Mouse (Mus musculus): ENCODE results near the gene Dhx34. TPM values are rescaled to one million over a fixed set of nuclear protein-coding genes. Genes with fewer than 3 reads are reported as not detected.
A peak's percentile ranks its signal among the peaks of the same experiment; 100 is the strongest.

Gene Dhx34
- polyA plus RNA-seq, 1 experiment from 2014 or later, result 13.8 TPM

GRCm38 (mm10) chr7:16187494-16187893 lies 34.3 kb downstream of the Dhx34 start:
- TF ChIP-seq CTCF (IDR thresholded peaks at IDR 0.05; ENCODE audit: low read depth), result no peak
- Histone ChIP-seq H3K4me1 (ENCODE audit: insufficient read depth) (no peaks in the 10 kb centered on the region), H3K4me3 (ENCODE audit: low read depth, low read length) (no peak overlapping the region), H3K27ac (ENCODE audit: low read depth) (no peak overlapping the region), H3K36me3 (ENCODE audit: insufficient read depth) (no peaks in the 10 kb centered on the region), H3K9me3 (ENCODE audit: low read depth, low read length) (no peaks in the 10 kb centered on the region), H3K4me2 (no peak overlapping the region), H3K27me3 (ENCODE audit: insufficient read depth, low read length) (no peaks in the 10 kb centered on the region), H3K9ac (no peak overlapping the region)
- ATAC-seq (ENCODE audit: insufficient read depth) (no peak), DNase-seq (no peak)
- WGBS, result 75% methylated on average over 8 of the region's 8 CpGs

GRCm38 (mm10) chr7:16183663-16184062 lies 38.2 kb downstream of the Dhx34 start:
- Histone ChIP-seq H3K36me3 (ENCODE audit: insufficient read depth) (no peaks in the 10 kb centered on the region), H3K4me3 (ENCODE audit: low read depth, low read length) (no peak overlapping the region), H3K4me2 (no peak overlapping the region), H3K27me3 (ENCODE audit: insufficient read depth, low read length) (no peaks in the 10 kb centered on the region), H3K9ac (no peak overlapping the region), H3K27ac (ENCODE audit: low read depth) (no peak overlapping the region), H3K4me1 (ENCODE audit: insufficient read depth) (no peaks in the 10 kb centered on the region), H3K9me3 (ENCODE audit: low read depth, low read length) (no peaks in the 10 kb centered on the region)
- DNase-seq, result peak; percentile 82
- no peak for TF ChIP-seq CTCF (IDR thresholded peaks at IDR 0.05; ENCODE audit: low read depth)
- 22% methylated on average over 8 of the region's 8 CpGs for WGBS
- no peak for ATAC-seq (ENCODE audit: insufficient read depth)

DNA sequence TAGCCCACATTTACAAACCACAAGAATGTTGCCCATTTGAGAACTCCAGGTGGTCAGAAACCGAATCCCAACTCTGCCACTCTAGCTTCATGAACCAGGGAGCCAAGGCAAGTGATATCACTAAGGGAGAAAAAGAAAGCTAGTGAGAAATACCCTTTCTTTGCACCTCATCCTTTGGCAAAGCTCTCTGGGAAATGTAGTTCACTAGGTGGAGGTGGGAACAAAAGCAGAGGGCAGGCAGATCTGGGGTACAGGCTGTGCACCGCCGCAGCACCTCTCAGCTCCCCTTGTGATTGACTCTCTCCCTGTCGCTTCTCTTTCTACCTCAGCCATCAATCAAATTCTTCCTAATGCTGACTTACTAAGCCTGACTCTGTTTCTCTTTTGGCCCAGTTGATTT lies 43.7 kb downstream of the Dhx34 start:
- no peak overlapping the region for H3K4me2 ChIP-seq
- H3K9ac ChIP-seq, result no peak overlapping the region
- ATAC-seq (ENCODE audit: insufficient read depth) (no peak), DNase-seq (no peak)
- TF ChIP-seq CTCF (IDR thresholded peaks at IDR 0.05; ENCODE audit: low read depth), result no peak
- H3K4me1 ChIP-seq (ENCODE audit: insufficient read depth), result no peaks in the 10 kb centered on the region
- H3K27me3 ChIP-seq (ENCODE audit: insufficient read depth, low read length), result no peaks in the 10 kb centered on the region
- no peaks in the 10 kb centered on the region for H3K36me3 ChIP-seq (ENCODE audit: insufficient read depth)
- no peaks in the 10 kb centered on the region for H3K9me3 ChIP-seq (ENCODE audit: low read depth, low read length)
- WGBS, result 74% methylated on average over 4 of the region's 4 CpGs
- H3K4me3 ChIP-seq (ENCODE audit: low read depth, low read length), result no peak overlapping the region
- H3K27ac ChIP-seq (ENCODE audit: low read depth), result no peak overlapping the region

- H3K4me3 ChIP-seq (ENCODE audit: low read depth, low read length), result peak overlapping the region; percentile 60
- under 1% methylated on average over 10 of the region's 10 CpGs for WGBS
- H3K4me1 ChIP-seq (ENCODE audit: insufficient read depth), result no peaks in the 10 kb centered on the region
- peak overlapping the region; percentile 66 for H3K9ac ChIP-seq
- no peaks in the 10 kb centered on the region for H3K9me3 ChIP-seq (ENCODE audit: low read depth, low read length)
- H3K4me2 ChIP-seq, result peak overlapping the region; percentile 75
- no peaks in the 10 kb centered on the region for H3K27me3 ChIP-seq (ENCODE audit: insufficient read depth, low read length)
- peak overlapping the region; percentile 60; the same call in 1 of the 2 replicates for H3K27ac ChIP-seq (ENCODE audit: low read depth)
- no peak for DNase-seq
- H3K36me3 ChIP-seq (ENCODE audit: insufficient read depth), result no peaks in the 10 kb centered on the region
- no peak for TF ChIP-seq CTCF (IDR thresholded peaks at IDR 0.05; ENCODE audit: low read depth)
- ATAC-seq (ENCODE audit: insufficient read depth), result peak; percentile 21
These were observed 46.3 kb downstream of the Dhx34 start for GRCm38 (mm10) chr7:16175542-16175931.

DNA sequence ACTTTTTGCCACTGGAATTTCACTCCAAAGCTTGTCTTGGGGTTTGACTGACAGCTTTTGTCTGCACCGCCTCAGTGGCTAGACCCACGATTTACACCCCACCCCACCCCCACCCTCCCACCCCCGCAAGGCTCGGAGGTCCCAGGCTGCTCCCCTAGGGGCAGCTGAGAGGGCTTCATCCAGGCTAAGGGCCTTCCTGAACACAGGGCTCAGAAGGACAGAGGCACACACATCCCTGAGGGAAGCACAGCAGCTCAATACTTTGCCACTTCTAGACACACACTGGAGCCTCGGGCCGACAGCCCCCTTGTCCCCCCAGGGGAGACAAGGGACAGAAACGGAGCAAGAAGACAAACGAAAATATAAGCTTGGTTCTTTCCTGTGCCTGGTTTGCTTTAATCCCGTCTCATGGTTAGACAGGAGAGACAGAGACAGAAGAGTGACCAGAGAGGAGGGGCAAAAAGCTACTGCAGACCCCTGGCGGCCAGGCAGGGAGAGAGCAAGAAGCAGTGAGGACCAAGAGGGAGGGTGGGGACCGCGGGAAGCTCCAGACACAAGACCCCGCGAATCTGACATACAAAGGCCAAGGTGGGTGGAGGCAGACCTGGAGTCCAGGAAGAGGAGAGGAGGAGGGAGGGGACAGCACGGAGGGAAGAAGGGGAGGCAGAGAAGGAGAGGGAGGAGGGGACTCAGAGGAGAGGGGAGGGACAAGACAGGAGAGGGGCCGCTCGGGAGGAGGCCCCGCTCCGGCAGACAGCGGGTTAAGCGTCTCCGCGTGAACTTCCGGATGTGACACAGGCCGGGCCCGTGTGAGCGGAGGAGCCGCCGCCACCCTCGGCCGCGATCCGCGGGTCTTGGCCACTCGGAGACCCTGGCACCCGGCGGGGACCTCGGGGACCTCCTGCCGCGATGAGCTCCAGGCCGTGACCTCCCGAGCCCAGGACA lies 47.0 kb downstream of the Dhx34 start, which contains the start of gene Meis3:
Gene Meis3 (plus strand): TSS at position 494 of the 945 bp plus-strand sequence.
- Histone ChIP-seq H3K4me2 (peak within 1 kb of the TSS; percentile 75), H3K9me3 (ENCODE audit: low read depth, low read length) (no peaks in the 10 kb centered on the region), H3K27me3 (ENCODE audit: insufficient read depth, low read length) (no peaks in the 10 kb centered on the region), H3K4me1 (ENCODE audit: insufficient read depth) (no peaks in the 10 kb centered on the region), H3K9ac (peak within 1 kb of the TSS; percentile 66), H3K4me3 (ENCODE audit: low read depth, low read length) (peak within 1 kb of the TSS; percentile 60), H3K27ac (ENCODE audit: low read depth) (peak within 1 kb of the TSS; percentile 60; the same call in 1 of the 2 replicates), H3K36me3 (ENCODE audit: insufficient read depth) (no peaks in the 10 kb centered on the region)
- WGBS, result 2% methylated on average over 38 of the region's 42 CpGs
- DNase-seq (peak; percentile 80), ATAC-seq (ENCODE audit: insufficient read depth) (peak; percentile 93)
- TF ChIP-seq CTCF (IDR thresholded peaks at IDR 0.05; ENCODE audit: low read depth), result peak; percentile 64

DNA sequence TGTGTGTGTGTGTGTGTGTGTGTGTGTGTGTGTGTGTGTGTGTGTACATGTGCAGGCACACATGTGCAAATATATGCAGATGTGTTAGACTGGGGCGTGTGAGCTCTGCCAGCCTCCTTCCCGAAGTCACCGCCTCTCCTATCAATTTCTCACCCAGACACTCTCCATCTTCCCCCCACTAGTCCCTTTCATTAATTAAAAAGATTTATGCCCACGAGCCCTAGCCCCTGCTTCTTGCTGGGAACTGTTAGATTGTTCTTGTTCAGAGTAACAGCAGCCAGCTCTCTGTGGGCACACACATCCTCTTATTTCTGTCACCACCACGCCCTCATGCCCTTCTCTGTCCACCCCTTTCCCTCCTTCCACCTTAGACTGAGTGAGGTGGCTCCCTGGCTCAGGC lies 48.7 kb downstream of the Dhx34 start:
- no peak for TF ChIP-seq CTCF (IDR thresholded peaks at IDR 0.05; ENCODE audit: low read depth)
- no peak overlapping the region for H3K9ac ChIP-seq
- WGBS, result 40% methylated on average over 5 of the region's 5 CpGs
- no peak for ATAC-seq (ENCODE audit: insufficient read depth)
- no peak overlapping the region for H3K4me2 ChIP-seq
- H3K27ac ChIP-seq (ENCODE audit: low read depth), result no peak overlapping the region
- no peak overlapping the region for H3K4me3 ChIP-seq (ENCODE audit: low read depth, low read length)
- no peaks in the 10 kb centered on the region for H3K27me3 ChIP-seq (ENCODE audit: insufficient read depth, low read length)
- H3K36me3 ChIP-seq (ENCODE audit: insufficient read depth), result no peaks in the 10 kb centered on the region
- no peak for DNase-seq
- H3K9me3 ChIP-seq (ENCODE audit: low read depth, low read length), result no peaks in the 10 kb centered on the region
- H3K4me1 ChIP-seq (ENCODE audit: insufficient read depth), result no peaks in the 10 kb centered on the region

DNA sequence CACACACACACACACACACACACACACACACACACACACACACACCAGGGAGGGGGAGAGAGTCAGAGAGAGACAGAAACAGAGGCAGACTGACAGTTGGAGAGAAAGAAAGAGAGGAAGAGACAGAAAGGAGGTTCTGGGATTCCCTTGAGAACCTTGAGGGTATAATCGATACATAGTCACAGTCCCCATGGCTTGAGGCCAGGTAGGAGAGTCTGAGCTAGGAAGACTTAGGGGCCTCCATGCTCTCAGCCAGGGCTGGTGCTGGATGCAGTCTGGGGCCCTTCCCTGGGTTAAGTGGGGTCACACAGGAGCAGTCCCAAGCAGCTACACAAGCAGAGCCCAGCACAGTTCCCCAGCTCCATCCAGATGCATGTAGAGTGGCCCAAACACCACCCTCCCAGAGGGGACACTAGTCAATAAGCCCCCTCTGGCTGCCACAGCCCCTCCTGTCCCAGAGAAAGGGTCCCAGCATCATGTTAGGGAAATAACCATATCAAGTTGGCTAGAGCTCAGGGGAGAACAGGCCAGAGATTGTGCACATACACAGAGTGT lies 49.2 kb downstream of the Dhx34 start:
- H3K9ac ChIP-seq, result no peak overlapping the region
- no peak for TF ChIP-seq CTCF (IDR thresholded peaks at IDR 0.05; ENCODE audit: low read depth)
- H3K4me2 ChIP-seq, result no peak overlapping the region
- no peaks in the 10 kb centered on the region for H3K27me3 ChIP-seq (ENCODE audit: insufficient read depth, low read length)
- no peaks in the 10 kb centered on the region for H3K36me3 ChIP-seq (ENCODE audit: insufficient read depth)
- no peak for DNase-seq
- WGBS, result 14% methylated on average over 1 of the region's 1 CpGs
- no peak overlapping the region for H3K4me3 ChIP-seq (ENCODE audit: low read depth, low read length)
- no peaks in the 10 kb centered on the region for H3K4me1 ChIP-seq (ENCODE audit: insufficient read depth)
- ATAC-seq (ENCODE audit: insufficient read depth), result no peak
- no peak overlapping the region for H3K27ac ChIP-seq (ENCODE audit: low read depth)
- H3K9me3 ChIP-seq (ENCODE audit: low read depth, low read length), result peaks cover 4% of the 10 kb centered on the region; the same call in 1 of the 2 replicates

All from lung, embryonic 14.5 days (tissue).